Mouse (Mus musculus) layer of hippocampus, postnatal 36 days (tissue): ENCODE measurements around the gene Ggta1. TPM values are rescaled to one million over a fixed set of nuclear protein-coding genes. Genes with fewer than 3 reads are reported as not detected.

Source experiments
- DNase-seq, 2 experiments: peaks; one replicate each; pipeline ENCODE4 v3.0.0; 2022
- total RNA-seq, 2 experiments: library from RNA; stranded (reverse); gene quantifications; 2 replicates each; pipeline ENCODE4 v1.2.3; 2021

Gene Ggta1
- total RNA-seq, 2 experiments from 2014 or later = 1.7 to 2.6 TPM

DNA sequence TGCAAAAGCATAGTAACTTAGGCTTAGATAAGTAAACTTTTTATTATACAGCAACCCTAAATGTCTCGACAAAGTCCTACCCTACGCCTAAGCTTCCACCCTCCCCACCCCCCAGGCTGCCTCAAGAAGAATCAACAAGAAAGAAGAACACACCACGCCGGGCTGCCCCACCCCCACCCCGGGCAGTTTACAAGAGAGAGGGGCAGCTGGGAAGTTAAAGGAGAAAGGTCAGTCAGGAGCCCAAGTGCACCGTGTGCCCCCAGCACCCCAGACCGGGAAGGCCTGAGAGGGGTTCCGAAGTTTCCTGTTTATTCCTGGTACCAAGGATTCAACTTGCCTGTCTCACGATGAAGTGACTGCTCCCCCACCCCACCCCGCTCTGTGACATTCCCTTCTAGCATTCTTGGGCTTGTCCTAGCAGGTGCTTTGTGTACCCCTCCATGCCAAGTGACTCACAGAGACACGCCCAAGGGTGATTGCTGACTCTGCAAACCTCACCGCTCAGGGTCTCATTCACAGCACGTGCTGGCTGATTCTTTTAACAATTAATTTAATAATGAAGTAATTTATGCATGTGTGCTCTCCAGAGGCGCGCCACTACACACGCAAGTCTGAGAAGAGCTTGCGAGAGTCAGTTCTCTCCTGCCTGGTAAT is 27.6 kb upstream of the Ggta1 start:
- DNase-seq = no peak

DNA sequence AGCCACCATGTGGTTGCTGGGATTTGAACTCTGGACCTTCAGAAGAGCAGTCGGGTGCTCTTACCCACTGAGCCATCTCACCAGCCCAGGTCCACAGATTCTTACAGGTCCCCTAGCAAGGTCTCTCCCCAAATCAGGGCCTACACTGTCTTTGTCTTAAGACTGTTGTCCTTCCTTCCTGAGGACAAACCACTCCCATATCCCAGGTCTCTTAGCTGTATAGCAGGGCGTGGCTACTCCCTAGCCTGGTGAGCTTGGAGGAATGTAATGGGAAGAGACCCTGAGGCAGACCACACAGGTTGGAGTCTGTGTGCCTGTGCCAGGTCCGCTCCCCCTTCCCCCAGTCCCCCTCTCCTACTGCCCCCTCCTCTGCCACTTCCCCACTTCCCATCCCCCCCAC is 24.7 kb upstream of the Ggta1 start:
- no peak for DNase-seq

DNA sequence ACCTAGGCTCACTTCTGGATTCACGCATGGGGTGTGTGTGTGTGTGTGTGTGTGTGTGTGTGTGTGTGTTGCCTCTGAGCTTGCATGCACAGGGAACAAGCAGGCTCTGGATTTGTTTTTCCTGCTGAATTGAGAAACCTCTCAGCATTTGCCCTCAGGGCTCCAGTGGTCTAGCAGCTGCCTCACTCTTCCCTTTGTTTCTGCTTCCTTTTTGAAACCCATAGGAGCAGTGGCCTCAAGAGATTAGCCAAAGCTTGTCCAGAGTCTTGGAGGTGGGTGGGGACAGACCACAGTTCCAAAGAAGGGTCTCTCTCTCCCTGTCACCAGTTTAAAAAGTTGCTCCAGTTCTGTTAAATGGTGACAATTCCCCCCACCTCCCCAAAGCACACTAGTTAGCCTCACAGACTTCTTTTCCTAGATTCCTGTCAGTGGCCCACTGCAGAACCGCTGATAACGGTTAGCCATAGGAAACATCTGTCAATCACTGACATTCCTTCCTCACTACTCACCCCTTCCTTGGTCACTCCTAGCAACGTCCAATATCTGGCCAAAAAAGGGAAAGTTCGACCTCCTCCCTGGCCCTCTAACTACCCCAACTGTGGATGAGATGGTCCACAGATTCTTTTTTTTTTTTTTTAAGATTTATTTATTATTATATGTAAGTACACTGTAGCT is 24.1 kb upstream of the Ggta1 start:
- no peak for DNase-seq

DNA sequence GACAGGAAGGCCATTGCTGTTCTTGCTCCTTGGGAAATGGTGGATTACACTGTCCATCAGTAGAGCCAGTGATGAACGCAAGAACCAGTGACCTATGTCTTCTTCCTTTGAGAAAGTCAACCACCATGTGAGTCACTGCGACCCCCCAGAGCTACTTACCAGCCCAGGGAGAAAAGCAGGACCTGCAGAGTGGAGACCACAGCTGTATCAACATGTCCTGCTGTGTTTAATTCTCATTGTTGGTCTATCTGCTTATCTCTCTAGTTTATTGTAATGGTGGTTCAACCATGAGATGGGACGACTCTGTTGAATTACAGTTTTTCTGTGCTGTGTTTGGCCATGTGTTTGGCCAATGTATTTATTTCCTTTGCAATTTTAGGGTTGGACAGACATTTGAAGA is 21.1 kb upstream of the Ggta1 start:
- DNase-seq = no peak

DNA sequence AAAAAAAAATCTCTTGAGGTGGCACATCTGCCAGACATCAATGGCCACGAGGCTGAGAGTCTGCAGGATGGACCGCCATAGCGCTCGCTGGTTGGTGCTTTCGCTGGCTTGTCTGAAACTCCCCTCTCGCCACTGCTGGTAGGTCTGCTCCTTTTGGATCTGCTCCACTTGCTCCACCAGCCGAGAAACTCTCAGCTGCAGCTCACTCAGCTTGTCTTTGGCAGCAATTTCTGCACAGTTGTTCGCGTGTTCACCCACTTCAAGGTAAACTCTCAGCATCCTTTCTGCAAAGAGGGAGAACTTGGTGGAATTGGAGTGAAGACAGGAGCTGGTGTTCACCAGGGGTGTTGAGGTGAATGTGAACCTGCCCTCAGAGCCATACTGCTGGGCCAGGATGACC is 20.4 kb upstream of the Ggta1 start:
- no peak for DNase-seq

DNA sequence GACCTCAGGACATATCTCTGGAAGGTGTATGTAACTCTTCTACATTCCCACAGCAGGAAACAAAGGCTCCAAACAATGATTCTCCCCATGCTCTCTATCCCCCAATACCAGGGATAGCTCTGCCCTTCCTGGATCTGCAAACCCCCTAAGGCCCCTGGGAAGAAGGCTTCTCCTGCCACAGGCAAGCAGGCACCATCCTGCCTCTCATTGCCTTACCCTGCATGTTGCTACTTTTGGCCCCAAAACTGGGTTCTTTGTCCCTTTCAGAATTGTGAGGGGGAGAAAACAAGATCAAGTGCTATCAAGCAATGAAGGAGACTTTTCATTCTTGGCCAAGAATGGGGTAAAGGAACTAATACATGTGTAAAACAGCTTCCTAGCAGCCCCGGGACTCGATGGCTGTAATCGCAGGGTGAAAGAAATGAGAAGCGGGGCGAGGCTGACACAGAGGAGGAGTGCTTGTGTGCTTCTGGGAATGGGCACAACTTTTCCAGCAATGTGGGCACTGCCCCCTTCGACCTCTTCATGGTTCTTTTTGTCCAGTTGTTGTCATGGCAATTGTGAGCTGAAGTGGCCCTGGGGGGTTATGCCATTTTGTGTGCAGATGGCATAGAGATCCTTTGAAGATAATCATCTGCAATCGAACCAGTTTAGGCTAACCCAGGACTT is 18.4 kb upstream of the Ggta1 start:
- no peak for DNase-seq

DNA sequence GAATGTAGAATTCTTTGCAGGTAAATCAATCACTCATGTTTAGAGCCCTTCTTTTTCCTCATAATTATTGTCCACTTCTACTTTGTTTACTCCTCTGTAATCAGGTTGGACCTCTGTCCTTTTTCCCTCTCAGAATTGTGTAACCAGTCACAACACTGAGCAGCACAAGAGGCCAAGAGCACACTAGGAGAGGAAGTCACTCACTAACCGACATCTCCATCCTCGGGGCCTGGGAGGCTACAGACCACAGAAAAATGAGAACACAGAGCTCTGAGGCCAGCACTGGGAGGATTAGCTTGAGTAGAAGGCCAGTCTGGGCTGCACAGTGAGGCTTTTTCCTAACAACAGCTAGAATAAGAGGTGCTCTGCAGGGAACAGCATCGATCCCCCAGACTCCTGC is 17.0 kb upstream of the Ggta1 start:
- no peak for DNase-seq

DNA sequence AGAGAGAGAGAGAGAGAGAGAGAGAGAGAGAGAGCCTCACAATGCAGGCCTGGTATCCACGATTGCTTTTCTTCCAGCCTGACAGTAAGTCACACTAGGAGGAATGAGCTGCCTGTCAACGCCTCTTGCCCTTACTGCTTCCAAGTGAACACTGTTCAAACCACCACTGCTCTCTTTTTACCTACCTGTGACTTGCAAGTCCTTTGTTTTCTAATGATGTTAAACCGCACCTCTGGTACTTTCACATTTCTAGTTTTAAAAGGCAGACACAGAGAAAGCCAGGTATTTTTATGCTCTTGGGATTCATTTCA is 15.7 kb upstream of the Ggta1 start:
- no peak for DNase-seq

DNA sequence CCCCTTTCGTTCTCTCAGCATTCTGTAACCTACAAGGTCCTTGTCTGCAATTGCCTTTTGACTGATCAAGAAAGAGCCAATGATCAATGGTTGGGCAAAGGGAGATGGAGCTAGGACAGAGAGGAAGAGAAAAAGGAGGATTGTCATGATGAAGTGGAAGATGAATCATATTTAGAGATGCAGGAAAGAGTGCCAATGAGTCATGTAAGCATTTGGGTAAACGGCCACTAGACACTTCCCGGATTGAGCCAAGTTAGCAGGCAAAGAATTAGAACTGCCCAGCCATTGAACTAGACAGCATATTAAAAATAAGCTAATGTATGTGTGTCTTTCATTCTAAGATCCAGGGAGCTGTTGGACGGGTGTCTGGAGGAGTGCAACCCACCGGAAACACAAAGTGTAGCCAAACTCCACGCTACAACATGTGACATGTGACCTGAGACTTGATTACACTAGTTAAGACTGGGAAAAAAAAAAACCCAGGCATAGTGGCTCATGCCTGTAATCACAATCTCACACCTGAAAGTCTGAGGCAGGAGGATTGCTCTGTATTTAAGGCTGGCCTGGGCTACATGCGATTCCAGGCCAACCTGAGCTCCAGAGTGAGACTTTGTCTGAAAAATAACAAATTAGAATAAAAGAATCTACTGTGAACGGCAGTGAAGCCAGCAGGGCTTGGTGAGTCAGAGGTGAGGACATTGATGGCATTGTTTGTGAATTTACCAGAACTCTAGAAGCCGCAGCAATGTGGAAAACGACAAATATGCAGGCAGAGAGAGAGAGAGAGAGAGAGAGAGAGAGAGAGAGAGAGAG is 15.2 kb upstream of the Ggta1 start:
- DNase-seq = no peak

DNA sequence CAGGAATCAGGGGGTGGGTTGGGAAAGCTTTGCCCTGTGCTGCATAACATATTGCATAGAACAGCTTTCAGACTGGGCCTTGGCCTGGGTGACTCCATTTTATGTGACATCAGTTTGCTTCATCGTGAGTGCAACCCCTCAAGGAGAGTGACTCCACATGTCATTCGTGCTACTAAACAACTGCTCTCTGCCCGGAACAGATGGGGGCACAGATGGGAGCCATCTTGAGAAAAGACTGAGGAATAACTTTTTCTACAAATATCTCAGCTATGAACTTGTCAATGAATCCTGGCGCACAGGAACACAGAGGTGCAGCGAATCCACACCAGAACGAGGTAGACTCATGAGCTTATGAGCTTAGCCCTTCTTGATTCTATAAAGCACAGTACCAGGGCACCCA is 14.3 kb upstream of the Ggta1 start:
- DNase-seq = peak; percentile 63 to 64

DNA sequence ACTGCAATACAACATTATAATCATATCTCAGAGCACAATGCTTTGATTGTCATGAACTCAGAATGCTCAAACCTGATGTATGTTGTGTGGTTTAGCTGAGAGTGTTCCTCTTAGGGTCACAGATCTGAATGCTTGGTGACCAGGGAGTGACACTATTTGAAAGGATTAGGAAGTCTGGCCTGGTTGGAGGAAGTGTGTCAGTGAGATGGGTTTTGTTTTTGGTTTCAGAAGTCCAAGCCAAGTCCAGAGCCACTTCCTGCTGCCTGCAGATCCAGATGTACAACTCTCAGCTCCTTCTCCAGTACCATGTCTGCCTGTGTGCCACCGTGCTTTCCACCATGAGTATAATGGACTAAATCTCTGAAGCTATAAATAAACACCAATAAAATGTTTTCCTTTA is 11.9 kb upstream of the Ggta1 start:
- no peak for DNase-seq

DNA sequence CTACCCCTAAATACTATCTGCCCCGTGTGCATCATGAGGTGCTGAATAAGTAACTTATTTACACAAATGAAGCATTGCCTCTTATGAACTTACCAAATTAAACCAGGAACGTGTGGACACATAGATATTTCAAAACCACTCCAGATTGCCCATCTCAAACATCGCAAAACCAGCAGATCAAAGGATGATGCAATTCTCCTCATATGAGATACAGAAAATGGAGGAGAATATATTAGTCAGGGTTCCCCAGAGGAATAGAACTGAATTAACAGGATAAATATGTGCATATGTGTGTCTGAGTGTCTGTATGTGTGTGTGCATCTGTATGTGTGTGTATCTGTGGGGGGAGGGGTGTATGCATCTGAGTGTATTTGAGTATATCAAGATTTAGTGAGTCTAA is 6.2 kb upstream of the Ggta1 start:
- DNase-seq = no peak

DNA sequence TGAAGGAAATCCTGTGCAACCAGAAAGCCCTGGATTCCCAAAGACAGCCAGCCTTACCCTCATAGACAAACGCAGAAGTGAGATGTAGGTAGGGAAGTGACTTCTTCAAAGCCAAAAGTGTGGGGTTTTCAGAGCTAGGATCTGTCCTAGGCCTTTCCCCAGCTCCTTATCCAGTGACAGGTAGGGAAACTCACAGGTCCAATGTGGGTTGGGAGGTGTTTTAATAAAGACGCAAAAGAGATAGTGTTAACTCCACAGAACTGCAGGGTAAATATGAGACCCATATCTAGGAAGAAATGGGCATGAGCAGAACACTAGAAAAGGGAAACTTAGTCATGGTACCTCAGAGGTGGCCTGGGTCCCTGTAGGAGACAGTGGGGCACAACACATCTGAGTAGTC is 5.2 kb upstream of the Ggta1 start:
- DNase-seq = no peak

DNA sequence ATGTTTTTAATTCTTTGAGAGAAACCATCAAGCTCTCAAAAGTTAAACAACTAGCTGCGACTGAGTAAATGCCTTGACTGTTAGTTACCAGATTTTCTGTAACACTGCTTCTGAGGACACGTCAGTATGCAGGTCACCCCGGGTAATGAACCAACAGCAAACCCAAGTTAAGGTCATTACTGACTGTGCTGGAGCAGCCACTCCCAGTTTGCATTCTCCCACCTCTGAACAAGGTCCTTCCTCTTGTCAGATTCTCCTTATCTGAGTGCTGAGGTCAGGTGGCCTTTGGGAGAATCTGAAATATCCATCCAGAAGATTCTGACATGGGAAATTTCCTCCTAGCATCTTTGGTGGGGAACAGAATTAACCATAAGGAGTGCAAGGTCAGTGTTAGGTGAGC is 4.8 kb upstream of the Ggta1 start:
- no peak for DNase-seq

DNA sequence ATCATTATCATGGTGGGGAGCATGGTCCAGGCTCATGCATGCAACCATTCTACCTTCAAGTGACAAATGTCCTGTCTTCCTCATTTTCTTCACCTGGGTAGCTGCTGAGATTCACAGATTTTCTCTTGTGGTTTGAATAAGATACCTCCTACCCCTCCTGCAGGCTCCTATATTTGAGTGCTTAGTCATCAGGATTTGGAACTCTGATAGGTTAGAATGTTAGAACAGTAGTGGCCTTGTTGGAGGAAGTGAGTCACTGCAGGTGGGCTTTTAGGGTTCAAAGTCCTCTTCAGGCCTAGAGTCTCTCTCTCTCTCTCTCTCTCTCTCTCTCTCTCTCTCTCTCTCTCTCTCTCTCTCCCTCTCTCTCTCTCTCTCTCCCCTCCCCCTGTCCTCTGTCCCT is 2.6 kb upstream of the Ggta1 start:
- no peak for DNase-seq

DNA sequence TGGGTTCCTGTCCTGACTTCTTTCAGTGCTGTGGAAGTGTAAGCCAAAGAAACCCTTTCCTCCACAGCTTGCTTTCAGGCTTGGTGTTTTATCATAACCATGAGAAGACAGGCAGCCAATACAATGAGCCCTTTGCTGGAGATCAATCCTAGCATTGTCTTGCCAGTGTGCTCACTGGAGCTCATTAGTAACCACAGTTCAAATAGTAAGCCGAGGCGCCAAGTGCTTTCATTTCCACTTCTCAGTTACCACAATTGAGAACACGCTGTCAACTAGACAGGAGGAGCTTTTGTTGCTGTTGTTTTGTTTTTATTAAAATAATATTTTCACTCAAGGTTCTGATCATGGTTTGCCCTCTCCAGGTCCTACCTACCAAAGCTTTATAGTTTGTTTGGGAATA is 1.5 kb upstream of the Ggta1 start:
- DNase-seq = no peak

DNA sequence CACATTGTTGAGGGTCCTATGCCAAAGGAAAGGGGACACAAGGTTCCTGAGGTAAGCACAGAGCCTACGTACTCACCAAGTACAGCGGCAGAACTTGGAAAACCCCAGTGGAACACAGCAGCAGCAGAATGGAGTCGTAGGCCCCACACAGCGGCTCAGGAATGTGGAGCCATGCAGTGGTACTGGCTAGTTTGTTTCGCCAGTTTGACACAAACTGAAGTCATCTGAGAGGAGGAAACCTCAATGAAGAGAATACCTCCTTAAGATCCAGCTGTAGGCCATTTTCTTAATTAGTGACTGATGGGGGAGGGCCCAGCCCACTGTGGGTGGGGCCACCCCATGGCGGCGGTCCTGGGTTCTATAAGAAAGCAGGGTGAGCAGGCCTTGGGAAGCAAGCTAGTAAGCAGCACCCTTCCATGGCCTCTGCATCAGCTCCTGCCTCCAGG is 1.1 kb upstream of the Ggta1 start:
- DNase-seq = no peak

DNA sequence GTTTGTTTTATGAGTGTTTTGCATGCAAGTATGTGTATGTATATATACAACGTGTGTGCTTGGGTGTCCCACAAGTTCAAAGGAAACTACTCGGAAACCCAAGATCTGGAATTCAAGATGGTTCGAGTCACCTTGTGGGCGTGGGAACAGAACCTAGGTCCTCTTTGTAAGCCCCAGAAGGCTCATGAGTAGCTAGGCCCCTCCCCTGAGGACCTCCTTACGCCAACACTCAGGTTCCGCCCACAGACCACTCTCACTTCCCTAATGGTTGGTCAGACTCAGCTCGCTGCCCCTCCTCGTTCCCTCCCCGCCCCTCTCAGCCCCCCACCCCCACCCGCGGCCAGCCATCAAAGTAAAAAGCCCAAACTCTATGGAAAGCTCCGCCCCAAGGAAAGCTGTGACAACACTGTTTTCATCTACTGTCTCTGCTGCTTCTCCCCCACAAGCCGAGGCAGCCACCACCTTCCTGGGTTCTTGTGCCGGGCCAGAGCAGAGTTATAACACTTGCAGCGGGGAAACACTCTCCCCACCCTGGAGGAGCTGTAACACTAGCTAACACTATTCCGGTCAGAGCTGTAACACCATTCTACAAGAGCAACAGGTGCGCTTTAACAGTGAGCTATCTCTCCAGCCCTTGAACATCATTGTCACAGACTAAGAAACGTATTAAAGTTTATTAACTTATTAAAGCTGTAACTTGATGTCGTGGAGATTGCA is 499 bp upstream of the Ggta1 start:
- no peak for DNase-seq

DNA sequence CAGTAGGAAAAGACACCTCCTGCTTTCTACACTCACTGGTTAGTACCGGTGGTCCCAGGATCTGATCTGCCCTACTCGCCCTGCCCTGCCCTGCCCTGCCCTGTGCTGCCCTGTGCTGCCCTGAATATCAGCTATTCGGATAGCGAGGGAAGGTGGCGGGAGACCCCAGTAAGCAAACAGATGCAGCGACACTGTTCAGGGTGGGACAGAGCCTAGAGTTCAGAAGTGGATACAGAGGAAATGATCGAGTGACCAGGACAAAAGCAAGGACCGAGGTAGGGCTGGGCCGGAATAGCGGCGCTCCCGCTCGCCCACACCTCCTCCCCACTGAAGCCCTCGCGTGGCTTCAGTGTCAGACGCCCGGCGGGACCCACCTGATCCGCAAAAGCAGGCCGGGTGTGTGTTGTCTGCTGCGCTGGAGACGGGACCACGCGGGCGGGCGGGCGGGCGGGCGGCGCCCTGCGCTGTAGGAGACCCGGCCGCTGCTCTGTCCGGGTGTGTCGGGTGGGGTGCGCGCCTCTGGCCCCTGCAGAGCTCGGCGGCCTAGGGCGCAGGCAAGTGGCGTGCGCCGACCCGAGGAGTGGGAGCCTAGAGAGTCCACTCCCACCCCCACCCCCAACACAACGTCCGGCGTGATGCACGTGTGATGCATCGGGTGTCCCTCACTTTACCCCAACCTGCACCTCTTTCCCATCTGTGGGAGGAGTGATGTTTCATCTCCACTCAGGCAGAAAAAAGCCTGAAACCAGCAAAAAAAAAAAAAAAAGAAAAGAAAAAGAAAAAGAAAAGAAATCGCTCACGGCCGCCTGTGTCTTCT is 852 bp downstream of the Ggta1 start:
- DNase-seq = no peak

DNA sequence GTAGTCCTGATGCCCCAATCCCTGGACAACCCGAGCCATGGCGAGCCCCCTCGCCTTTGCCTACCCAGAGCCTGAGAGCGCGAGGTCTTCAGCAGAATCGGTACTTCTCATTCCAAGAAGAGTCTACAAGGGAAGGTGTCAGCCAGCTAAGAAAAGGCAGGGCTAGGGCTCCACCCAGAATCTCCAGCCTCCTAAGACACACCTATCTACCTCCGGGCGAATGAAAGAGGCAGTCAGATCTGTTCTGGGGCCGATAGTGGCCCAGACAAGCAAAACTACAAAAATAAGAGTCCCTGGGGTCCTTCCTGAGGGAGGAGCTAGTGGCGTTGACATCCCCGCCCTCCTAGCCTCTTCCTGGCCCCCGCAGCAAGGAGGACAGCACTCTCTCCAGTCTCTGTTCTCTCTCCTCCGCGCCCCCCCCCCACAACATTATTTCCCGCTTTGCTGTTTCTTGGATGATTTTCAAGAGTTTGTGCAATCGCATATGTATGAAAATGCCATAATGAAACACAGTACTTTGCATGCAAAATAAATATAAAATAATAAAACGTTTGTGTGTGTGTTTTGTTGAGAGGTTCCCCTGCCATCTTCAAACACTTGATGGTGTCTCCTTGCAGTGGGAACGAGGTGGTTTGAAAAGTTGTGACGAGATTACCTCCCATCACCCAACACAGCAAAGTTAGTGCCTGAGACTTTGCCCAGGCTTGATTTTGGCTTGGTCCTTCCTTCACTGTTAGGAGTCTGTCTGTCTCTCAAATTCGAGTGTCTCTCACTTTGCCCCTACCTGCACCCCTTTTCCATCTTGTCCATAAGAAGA is 1.7 kb downstream of the Ggta1 start:
- DNase-seq = no peak

DNA sequence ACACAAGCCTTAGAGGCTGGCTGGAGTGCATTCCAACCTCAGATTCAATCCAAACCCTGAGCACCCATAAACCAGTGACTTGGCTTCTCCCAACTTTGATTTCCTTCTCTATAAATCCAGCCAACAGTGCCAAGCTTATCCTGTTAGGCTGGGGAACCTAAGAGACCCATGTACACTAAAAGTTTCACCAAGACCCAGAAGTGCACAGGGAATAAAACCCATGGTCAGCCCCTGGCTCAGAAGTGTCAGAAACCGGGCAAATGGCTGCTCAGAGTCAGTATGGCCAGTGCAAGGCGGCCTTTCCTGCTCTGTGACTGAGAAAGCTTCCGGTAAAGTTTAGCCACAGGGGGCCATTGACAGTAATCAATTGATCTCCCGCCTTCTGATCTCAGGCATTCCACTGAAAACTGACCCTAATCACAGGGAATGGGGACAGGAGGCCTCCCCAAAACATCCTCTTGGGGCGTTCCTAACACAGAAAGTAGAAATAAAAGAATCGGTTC is 2.6 kb downstream of the Ggta1 start:
- no peak for DNase-seq
